Mouse (Mus musculus) layer of hippocampus, postnatal 10 days (tissue): ENCODE measurements around the gene Acsl3. TPM values are rescaled to one million over a fixed set of nuclear protein-coding genes. Genes with fewer than 3 reads are reported as not detected.

ENCODE experiments used
- DNase-seq, 2 experiments: peaks; one replicate each; pipeline ENCODE4 v3.0.0; 2021; ENCODE audit warnings: low spot score in 2 of 2
- long read RNA-seq: library from polyadenylated mRNA; stranded (forward); transcript quantifications from one replicate; pipeline ENCODE4 v2.0.0, GENCODE M21; 2023
- total RNA-seq, 2 experiments: library from RNA; stranded (reverse); gene quantifications; 2 replicates each; pipeline ENCODE4 v1.2.3; 2021

The Acsl3 gene
- total RNA-seq = 100 to 1,000 TPM; 134 to 144 TPM
- long read RNA-seq, transcript Acsl3-205 (15 exons, 2,976 nt) = major isoform, 32 of 62 reads
- long read RNA-seq, partial matches to known transcripts = 7 of 62 reads
- long read RNA-seq, other reads (novel, unspliced or antisense) = 20 of 62 reads

GRCm38 (mm10) chr1:78657671-78658440, at the start of gene Acsl3, which contains the start of gene Utp14b:
Acsl3 (plus strand) TSS chr1:78657825.
Utp14b (plus strand) TSS chr1:78658038.
- DNase-seq = peak; percentile 96 to 98

- DNase-seq = no peak
These were observed 48.3 kb upstream of the Acsl3 start for GRCm38 (mm10) chr1:78609134-78609907.

GRCm38 (mm10) chr1:78611039-78611438, 46.6 kb upstream of the Acsl3 start:
- DNase-seq = no peak

- no peak for DNase-seq
These were observed 44.7 kb upstream of the Acsl3 start for GRCm38 (mm10) chr1:78612959-78613358.

GRCm38 (mm10) chr1:78624352-78624751, 33.3 kb upstream of the Acsl3 start:
- DNase-seq = no peak

- no peak for DNase-seq
These were observed 23.1 kb upstream of the Acsl3 start for GRCm38 (mm10) chr1:78634486-78634885.

- no peak for DNase-seq
These were observed 16.8 kb upstream of the Acsl3 start for GRCm38 (mm10) chr1:78640871-78641270.

GRCm38 (mm10) chr1:78641791-78642190, 15.8 kb upstream of the Acsl3 start:
- no peak for DNase-seq

- no peak for DNase-seq
These were observed 15.4 kb upstream of the Acsl3 start for GRCm38 (mm10) chr1:78642197-78642596.

- no peak for DNase-seq
These were observed 10.2 kb upstream of the Acsl3 start for GRCm38 (mm10) chr1:78647317-78647885.

GRCm38 (mm10) chr1:78649269-78650061, 8.2 kb upstream of the Acsl3 start:
- no peak for DNase-seq

GRCm38 (mm10) chr1:78656472-78656871, 1.2 kb upstream of the Acsl3 start:
- no peak for DNase-seq

GRCm38 (mm10) chr1:78657021-78657629, 500 bp upstream of the Acsl3 start:
- DNase-seq = no peak

- no peak for DNase-seq
These were observed 1.0 kb downstream of the Acsl3 start for GRCm38 (mm10) chr1:78658441-78659269.

GRCm38 (mm10) chr1:78659270-78659823, 1.7 kb downstream of the Acsl3 start:
- no peak for DNase-seq

GRCm38 (mm10) chr1:78664326-78664725, 6.7 kb downstream of the Acsl3 start:
- no peak for DNase-seq

GRCm38 (mm10) chr1:78665954-78666499, 8.4 kb downstream of the Acsl3 start:
- no peak for DNase-seq

- no peak for DNase-seq
These were observed 9.0 kb downstream of the Acsl3 start for GRCm38 (mm10) chr1:78666585-78666984.

GRCm38 (mm10) chr1:78682291-78682690, 24.7 kb downstream of the Acsl3 start:
- no peak for DNase-seq
